Mouse (Mus musculus): Measurements from ENCODE around the gene Ube2h.

Gene Ube2h

DNA sequence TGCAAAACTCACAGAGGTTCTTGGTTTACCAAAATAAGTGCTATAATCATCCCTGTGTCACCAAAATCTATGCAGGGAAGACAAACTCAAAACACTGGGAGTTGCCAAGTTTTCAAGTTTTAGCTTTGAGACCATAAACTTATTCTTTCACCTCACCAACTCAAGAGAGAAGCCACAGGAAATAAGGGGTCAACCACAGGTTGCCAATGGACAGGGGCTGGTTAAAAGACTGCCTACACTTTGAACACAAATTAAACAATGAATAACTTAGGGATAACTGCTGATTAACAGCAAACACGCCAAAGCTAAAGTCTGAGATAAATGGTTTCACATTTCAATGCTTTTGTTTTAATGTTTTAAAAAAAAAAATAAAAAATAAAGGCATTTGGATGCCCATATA, 5.2 kb downstream of the Ube2h start:
- DNase-seq: no peak

DNA sequence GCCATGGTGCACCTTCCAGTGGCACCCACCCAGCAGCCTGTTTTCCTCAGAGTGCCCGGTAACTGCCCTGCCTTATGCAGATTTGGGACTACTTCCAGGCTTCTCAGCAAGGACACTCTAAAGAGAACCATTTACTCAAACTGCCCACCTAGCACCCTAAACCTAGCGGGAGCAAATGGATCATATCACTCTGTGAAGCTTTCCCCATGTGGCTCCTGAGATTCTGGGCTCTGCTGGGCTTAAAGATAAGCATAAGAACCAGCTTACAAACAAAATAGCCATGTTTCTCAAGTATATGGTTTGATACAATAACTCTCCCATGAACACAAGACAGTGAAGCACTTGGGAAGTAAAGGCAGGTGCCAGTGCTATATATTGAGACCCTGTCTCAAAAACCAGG, 11.8 kb downstream of the Ube2h start:
- no peak for DNase-seq

DNA sequence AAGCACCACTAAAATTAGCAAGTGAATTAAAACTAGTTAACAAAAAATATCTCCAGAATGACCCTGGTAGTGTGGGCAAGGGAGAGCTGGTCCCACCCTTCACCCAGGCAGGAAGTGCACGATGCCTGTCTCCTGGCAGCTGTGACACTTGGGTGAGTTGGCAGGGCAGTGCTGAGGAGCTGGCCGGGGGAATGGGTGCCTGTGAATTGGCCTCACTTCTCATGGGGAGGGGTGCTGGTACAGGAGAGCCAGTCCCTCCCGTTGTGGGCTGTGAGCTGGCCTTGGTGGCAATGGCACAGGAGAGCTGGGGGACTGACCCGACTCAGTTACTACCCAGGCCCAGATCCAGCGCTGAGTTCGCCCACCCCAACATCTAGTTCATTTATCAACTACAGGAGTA, 16.4 kb downstream of the Ube2h start:
- DNase-seq: peak; percentile 25

DNA sequence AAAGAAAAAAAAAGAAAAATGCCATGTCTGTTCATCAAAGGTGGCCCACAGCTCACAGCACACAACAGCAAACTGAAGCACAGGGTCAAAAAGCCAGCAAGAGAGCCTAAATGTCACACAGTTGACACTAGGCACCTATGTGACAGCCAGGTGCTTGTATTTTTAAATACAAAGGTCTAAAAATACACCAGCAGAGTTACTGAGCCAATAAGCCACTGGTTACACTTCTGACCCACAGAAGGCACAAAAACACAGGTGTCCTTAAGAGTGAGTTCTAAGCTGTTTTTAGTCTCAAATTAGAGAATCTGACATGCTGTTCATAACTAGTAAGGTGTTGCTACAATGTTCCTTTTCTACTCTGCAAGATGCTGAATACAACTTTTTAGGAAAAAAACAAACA, 17.7 kb downstream of the Ube2h start:
- DNase-seq: no peak

DNA sequence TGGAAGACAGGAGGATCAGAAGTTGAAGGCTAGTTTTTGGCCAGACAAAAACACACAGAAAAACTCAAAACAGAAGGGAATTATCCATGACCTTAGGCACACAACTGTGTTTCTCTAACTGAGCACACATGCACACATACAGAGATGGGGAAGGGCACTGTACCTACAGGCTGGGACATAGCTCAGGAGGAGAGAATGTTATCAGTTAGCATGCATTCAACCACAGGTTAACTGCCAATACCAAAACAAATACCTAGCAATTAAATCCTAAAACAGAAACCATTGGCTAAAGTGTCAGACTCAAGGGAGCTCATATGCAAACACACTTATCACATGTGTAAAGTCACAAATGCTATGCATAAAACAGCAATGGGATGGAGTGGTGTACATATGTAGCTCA, 20.2 kb downstream of the Ube2h start:
- DNase-seq: no peak

DNA sequence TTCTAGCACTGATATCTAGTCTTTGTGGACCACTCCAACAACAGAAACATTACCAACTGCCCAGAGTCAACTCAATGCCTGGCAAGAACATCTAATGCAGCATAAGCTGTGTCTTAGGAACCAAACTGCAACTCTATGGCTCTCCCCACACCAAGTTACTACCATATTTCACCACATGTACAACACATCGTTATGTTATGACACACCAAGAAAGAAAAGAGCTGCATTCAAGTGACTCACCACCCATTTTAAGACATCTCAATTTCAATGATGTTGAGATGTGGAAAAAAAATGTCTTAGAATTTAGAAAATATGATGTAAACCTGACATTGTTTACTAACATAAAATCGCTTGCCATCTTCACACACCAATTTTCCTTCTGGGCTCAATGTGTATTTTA, 22.0 kb downstream of the Ube2h start:
- no peak for DNase-seq

DNA sequence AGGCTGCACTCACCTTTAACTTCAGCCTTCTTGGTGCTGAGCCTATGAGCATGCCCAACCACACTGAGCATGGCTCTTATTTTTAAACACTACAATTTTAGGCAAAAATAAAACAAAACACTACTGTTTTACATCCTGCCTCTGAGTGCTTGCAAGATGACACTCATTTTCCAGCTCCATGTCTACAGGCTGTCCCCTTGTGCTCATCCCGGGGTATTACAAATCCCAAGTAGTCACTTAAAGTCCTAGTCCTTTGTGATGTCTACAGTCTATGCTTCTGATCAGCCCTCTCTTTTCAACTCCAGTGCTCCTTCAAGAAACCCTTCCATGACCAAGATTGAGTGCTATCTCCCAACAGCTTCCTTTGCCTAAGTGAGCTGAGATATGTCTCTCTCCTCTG, 26.0 kb downstream of the Ube2h start:
- DNase-seq: no peak

DNA sequence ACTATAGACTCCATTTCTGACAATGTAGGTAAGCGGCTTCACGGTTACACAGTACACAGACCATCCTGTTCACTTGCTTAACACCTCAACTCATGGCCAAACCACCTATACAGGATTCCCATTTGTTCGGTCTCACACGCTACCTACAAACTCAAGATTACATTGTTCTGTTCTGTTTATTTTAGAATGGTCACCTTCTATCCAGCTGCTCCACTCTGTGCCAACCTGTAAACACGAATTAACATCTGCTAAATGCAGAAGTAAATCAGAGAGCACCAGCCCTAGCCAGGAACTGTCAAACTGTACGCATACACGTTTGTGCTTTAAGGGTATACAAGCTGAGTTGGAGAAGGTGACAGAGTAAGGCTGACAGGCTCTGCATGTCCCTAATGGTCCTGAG, 27.5 kb downstream of the Ube2h start:
- no peak for DNase-seq

DNA sequence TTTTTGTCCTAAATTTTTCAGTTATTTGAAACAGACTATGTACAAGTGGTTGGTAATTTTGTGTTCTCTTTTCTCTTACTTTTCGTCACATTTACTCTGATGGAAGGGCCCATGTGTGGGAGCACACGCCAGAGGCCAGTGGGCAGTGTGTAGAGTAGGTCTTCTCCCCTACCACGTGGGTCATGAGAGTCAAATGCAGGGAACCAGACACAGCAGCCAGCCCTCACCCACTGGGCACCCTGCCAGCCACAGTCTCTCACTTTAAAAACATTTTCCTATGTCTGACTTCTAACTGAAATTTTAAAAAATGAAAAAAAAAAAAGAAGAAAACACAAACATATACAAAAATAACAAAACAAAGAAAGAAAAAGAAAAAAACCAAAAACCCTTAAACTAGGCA, 28.0 kb downstream of the Ube2h start:
- DNase-seq: no peak

DNA sequence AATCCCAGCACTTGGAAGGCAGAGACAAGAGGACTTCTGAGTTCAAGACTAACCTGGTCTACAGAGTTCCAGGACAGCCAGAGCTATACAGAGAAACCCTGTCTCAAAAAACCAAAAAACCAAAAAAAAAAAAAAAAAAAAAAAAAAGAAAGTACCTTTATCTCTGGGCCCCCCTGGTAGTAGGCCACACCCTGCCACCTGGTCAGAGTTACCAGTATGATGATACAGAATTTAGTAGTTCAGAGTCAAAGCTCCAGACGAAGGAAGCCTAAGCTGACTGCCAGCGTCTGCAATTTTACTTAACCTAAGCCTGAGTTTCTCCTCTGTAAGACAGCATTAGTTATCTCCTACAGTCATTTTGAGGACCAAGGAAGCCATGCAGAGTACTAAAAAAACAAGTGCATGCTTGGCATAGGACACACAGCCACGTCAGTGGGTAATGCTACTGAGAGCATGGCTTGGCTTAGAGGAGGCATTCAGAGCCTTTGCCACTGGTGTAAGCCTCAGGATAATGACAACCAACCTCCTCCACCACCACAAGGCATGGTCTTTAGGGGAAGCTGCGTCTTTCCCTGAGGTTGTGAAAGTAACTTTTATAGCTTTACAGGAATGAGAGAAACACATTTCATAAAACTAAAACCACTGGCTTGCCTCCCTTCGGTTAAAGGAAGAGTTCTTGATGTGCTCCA, 29.0 kb downstream of the Ube2h start:
- DNase-seq: no peak

DNA sequence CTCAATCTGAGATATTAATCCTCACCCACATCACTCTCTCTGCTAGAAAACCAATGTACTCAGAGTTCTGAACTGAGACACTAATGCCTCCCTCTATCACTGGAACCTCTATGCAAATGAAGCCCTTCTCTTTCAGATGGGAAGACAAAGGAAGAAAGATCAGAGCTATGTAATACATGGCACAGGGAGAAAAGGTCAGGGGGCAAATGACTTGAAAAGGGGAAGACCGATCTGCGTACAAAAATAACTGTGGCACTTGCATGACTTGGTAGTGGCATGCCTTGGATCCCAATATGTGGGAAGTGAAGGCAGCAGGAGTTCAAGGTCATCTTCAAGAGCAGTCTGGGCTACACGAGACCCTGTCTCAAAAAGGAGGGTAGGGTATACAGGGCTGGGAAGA, 31.4 kb downstream of the Ube2h start:
- no peak for DNase-seq

DNA sequence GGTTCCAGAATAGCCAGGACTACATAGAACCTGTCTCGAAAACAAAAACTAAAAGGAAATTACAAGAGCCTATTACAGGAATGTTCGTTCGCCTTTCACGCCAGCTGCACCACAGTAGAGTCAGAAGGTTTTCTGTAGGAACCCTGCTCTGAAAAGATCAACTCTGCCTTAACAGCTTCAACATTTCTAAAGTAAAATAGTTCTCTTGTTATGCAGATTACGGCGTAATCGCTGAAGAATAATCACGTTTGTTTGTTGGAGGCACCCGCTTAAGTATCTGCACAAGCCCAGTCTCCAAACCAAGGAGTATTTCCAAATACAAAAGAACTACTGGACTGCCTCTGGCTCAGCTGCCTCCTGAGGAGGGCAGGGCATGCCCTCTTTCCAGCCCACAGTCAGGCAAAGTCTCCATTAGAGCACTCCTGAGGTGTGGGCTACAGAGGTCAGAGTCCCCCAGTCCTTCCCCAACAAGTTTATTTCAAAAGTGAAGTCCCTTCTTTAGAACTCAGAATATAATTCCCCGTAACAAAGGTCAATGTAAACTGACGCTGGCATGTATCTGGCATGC, 31.9 kb downstream of the Ube2h start:
- DNase-seq: no peak

DNA sequence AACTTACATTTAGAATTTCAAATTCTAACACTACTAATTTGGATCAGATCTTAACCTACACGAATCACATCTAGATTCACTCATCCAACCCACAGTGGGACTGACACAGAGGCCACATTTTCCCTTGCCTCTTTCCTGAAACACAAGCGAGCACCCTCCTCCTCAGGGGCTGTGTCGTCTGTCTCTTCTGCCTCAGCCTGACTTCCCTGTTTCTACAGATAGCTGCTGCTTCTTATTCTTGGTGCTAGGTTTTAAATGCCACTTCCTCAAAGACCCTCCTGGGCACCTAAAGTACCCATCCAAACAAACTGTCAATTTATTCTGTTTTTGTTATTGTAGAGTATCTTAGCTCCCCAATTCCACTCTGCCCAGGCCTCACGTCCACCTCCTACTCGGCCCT, 34.5 kb downstream of the Ube2h start:
- DNase-seq: no peak

DNA sequence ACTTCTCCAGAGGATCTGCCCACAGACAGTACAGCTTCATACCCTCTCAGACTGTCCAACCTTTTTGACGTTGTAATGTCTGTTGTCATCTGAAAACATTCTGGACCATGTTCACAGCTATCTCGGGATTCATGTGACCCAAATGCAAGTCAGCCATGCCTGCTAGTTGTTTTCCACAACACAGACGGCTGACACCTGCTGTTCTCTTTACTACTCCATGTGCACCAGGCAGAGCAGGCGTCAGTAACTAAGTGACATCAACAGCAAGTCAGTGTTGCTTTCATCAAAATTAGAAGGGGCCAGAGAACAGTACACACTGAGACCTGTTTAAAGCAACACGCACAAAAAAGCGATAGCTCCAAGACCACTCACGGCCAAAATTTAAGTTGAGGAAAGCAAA, 36.9 kb downstream of the Ube2h start:
- DNase-seq: no peak

DNA sequence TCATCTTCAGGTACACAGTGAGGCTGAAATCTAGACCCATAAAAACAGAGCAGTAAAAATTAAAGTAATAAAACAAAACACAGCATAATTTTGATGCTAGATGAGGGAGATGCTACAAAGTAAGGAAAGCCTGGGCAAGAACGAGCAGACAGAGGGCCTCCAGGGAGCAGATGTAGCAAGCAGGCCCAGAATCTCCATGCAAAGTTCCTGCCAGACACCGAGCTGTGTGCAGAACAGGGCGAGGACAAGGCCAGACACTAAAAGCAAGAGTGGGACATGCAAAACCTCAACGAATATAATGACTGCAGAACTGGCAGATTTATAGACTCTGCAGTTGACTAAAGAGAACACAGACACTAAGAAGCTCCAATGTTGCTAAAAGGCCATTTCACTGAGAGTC, 38.9 kb downstream of the Ube2h start:
- DNase-seq: no peak

DNA sequence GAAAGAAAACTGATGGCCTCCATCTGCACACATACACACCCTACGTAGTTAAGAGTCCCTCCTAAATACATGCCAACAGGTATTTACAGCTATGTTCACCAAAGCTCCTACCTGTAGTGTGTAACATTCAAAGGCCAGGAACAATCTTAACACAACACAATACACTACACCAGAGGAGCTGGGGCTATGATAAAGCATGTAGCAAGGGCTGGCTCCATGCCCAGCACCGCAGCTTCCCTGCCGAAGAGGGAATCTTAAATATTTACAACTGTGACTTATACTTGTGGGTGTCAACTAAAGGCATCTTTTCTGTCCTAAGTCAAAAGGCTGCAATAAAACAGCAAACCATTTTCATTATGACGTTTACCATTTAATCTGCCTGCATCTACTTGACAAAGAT, 41.3 kb downstream of the Ube2h start:
- no peak for DNase-seq

DNA sequence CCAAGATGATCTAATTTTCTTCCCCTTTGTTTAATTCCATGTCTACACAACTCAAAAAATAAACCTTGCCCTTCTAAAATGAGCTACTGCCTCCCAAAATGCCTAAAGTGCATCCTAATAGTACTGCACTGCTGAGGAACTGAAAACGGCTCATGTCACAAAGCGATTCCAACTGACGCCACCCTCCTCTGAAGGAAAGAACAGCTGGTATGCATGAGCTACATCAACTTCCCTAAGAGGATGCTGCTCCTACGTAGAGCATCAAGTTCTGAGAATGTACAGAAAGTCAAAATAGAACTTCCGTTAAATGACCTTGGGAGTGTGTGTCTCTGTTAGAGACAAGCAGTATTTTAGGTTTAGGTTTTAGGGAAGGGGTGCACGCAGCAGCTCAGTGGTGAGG, 45.1 kb downstream of the Ube2h start:
- no peak for DNase-seq

DNA sequence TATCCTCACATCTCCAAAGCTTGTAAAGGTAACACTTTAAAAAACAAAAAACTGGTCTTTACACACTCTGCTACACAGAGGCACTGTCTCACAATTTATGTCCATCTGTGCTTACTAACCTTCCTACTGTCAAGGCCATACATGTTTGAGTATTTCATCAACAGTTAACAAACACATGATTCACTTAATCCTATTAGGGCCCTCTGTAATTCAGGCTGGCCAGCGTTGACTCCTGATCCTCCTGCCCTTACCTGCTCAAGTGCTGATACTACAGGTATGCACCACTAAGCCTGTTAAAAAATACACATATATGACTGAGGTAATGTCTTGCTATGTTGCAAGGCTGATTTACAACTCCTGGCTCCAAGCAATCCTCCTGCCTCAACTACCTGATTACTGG, 46.4 kb downstream of the Ube2h start:
- DNase-seq: no peak

DNA sequence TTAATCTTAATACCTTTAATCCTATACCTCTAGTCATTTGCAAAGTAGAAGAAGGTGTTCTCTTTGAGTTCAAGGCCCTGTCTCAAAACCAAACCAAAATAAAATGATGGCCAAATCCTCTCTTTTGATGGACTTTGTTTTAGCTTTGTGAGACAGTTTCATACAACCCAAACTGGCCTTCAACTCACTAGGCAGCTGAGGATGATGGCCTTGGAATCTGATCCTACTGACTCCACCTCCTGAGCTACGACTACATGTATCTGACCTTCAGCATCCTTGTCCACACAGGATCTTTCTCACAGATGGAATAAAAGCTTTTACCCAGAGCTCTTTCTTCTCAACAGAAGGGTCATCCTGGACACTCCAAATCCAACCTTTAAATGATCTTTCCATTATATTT, 48.5 kb downstream of the Ube2h start:
- DNase-seq: no peak

DNA sequence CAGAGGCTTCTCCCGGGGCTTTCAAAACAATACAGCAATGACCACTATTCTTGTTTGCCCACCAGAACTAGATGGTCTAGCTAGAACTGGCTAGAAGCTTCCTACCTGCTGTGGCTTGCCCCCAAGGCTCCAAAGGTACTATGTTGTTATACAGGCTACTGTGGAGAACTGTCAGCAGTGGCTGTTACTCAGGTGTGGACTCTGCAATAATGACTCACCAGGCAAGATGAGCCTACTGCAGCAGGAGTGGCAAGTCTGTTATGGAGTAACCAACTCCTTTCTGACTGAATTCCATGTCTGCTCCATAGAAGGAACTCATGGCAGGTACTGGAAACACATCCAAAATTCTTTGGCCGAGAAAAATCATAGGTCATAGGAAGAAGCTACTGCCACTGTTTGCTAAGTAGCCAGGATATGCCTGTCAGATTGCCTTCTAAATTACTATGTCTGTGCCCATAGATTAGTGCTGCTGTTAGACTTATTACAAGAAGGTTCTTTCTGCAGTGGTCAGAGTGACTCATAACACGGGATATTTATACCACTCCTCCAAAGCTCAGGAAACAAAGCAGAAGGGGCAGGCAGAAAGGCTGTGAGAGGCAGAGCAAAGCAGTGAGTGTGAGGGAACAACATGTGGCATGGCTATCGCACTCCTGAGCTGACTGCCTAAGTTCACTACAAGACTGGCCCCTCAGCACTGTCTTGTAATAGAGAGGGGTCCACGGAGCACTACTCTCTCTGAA, 51.9 kb downstream of the Ube2h start:
- DNase-seq: no peak

DNA sequence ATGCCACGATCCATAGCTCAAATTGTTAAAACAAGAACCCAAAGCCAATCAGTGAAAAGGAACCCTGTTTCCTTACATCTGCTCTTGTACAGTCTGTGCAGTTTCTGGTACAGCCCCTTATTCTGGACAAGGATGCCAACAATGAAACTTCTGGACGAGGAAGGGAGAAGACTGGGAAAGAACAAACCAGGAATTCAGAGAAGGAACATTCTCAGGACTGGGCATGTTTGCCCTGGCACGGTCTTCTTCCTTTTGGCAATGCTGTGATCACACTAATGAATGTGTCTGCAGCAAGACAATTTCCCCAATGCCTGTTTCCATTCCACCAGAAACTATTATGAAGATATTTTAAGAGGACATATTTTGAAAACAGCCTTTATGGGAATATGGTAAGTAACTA, 55.6 kb downstream of the Ube2h start:
- DNase-seq: no peak

DNA sequence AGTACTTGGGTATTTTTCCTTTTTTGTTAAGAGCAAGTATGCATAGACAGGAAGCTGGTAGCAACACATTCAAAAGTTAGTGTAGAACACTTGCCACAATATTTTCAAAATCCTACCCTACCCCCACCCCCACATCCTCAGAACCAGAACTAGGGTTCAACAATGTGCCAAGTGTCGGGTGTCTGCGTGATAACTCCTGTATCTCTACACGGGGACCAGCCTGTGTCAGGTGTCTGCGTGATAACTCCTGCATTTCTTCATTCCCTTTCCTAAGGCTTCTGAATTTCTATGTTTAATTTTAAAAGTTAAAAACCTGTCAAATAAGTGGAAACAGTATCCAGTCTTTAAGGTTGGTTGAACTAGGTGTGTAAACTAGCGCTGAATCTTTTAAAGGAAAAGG, 58.4 kb downstream of the Ube2h start:
- DNase-seq: no peak

DNA sequence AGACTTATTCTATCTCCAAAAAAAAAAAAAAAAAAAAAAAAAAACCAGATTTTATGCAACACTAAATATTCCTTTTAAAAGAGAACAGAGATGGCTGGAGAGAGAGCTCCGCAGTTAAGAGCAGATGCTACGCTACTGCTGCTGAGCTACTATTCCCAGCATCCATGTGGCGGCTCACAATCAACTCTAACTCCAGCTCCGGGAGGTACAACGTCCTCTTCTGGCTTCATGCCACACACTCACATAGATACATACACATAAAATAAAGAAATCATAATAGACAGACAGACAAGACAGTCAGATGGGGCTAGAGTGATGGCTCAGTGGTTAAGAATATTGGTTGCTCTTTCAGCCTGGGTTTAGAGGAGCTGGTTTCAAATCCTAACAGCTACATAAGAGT, 58.9 kb downstream of the Ube2h start:
- no peak for DNase-seq

DNA sequence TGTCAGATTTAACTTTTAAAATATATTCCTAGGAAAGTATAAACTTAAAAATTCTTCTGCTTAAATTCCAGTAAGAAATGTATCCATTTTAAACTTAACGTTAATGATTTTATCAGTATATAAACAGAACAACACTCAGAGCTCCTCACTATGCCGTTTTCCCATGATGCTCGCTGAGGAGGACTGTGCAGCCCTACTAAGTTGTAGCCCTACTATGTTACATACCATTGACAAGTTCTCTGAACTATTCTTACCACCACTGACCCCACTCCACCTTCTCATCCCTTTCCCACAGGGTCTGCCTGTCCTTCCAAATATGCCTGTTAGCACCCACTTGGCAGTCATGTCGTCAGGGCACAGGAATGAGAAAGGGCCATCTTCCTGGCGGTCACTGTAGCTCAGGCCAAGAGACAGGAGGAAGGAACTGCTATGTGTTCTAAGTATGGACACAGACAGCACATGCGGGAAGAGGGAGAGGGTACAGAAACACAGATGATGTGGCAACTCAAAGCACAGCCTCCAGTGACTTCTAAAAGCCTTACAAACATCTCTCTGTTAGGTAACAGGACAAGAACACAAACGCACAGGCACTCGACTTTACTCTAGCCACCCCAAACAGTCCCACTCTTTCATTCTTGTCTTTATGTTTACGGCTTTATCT, 60.9 kb downstream of the Ube2h start:
- DNase-seq: no peak
